Mouse (Mus musculus) lung, embryonic 14.5 days (tissue): ENCODE results near the gene Usp39. TPM values are rescaled to one million over a fixed set of nuclear protein-coding genes. Genes with fewer than 3 reads are reported as not detected.

ENCODE experiments used
- ATAC-seq: fragments of 200-750 bp; cut with Nextera tagmentation; 2 replicates; pipeline ENCODE4 v1.8.0; 2017; ENCODE audit warnings: mild to moderate bottlenecking, moderate TSS enrichment, moderate library complexity; ENCODE audit not compliant: insufficient read depth
- DNase-seq: peaks from one replicate; pipeline ENCODE4 v3.0.0-alpha.2; 2015
- H3K27ac ChIP-seq: fragments of 300-500 bp; sonication (generic); 2 replicates; pipeline ENCODE4 v1.5.1; 2014; ENCODE audit warnings: low read depth, mild to moderate bottlenecking, moderate library complexity
- H3K27me3 ChIP-seq: fragments of 300-500 bp; sonication (generic); 2 replicates; pipeline ENCODE4 v1.6.1; 2014; ENCODE audit warnings: low read length, control low read depth; ENCODE audit not compliant: insufficient read depth
- H3K36me3 ChIP-seq: fragments of 300-500 bp; sonication (generic); 2 replicates; pipeline ENCODE4 v1.6.1; 2014; ENCODE audit warnings: control low read depth; ENCODE audit not compliant: insufficient read depth
- H3K4me1 ChIP-seq: fragments of 300-500 bp; sonication (generic); 2 replicates; pipeline ENCODE4 v1.6.1; 2014; ENCODE audit warnings: antibody characterized with exemption, control low read depth; ENCODE audit not compliant: insufficient read depth
- H3K4me2 ChIP-seq: fragments of 300-500 bp; sonication (generic); 2 replicates; pipeline ENCODE4 v1.6.1; 2014; ENCODE audit warnings: mild to moderate bottlenecking
- H3K4me3 ChIP-seq: fragments of 300-500 bp; sonication (generic); 2 replicates; pipeline ENCODE4 v1.5.1; 2014; ENCODE audit warnings: low read depth, low read length
- H3K9ac ChIP-seq: fragments of 300-500 bp; sonication (generic); 2 replicates; pipeline ENCODE4 v1.6.1; 2014
- H3K9me3 ChIP-seq: fragments of 300-500 bp; sonication (generic); 2 replicates; pipeline ENCODE4 v1.6.1; 2016; ENCODE audit warnings: low read depth, low read length, control low read depth
- CTCF ChIP-seq: IDR thresholded peaks from 2 replicates; pipeline ENCODE4 v1.5.1; 2016; ENCODE audit warnings: antibody characterized with exemption, low read depth
- WGBS: fragments of 180-500 bp; shearing (Covaris S2); extraction: QIAGEN DNeasy Blood & Tissue Kit; methylation state at CpG from one replicate; pipeline ENCODE4 v1.1.7; 2014; 5-methylcytosine and 5-hydroxymethylcytosine counted together
- polyA plus RNA-seq: library from polyadenylated mRNA; unstranded; fragments of >200 nt; fragmentation: Nextera tagmentation; extraction: Ambion mirVana; gene quantifications from 2 replicates; pipeline ENCODE4 v1.2.1, GENCODE M21; 2014

The Usp39 gene
- polyA plus RNA-seq, 1 experiment from 2014 or later = 73.7 TPM

DNA sequence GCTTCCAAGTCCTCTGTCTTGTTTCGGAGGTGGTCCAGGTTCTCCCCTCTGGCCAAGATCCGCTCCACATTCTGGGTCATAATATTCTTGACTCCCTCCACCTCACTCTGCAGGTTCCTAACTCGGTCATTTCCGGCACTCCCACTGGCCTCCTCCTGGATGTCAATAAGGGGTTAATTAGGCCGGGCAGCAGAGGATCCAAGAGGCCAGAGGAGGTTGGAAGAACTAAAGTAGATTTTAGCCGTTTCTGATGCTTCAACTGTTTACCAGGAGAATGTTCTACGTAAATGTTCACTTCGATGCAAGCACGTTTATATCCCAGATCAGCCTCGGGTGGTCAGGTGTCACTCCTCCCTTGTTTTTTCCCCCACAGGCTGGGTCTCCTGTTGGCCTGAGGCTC, 43.3 kb upstream of the Usp39 start:
- H3K9ac ChIP-seq = no peak overlapping the region; the same call in 1 of the 2 replicates
- no peak overlapping the region for H3K4me3 ChIP-seq
- H3K27me3 ChIP-seq = no peaks in the 10 kb centered on the region
- TF ChIP-seq CTCF = no peak
- no peaks in the 10 kb centered on the region for H3K9me3 ChIP-seq
- peaks cover 26% of the 10 kb centered on the region for H3K36me3 ChIP-seq
- ATAC-seq (no peak), DNase-seq (no peak)
- H3K27ac ChIP-seq = no peak overlapping the region
- 0 out of 2 replicates have a peak, but pooled peaks cover 7% of the 10 kb centered on the region for H3K4me1 ChIP-seq
- WGBS = 59% methylated on average over 10 of the region's 10 CpGs
- peak overlapping the region; percentile 69; the same call in 1 of the 2 replicates for H3K4me2 ChIP-seq

- ATAC-seq = no peak
- Histone ChIP-seq H3K27ac (no peak overlapping the region), H3K4me2 (no peak overlapping the region; the same call in 1 of the 2 replicates)
Measured at GRCm38 (mm10) chr6:72387816-72388215, 42.8 kb upstream of the Usp39 start.

GRCm38 (mm10) chr6:72386561-72386960, 41.6 kb upstream of the Usp39 start:
- DNase-seq (no peak), ATAC-seq (no peak)
- Histone ChIP-seq H3K4me1 (0 out of 2 replicates have a peak, but pooled peaks cover 7% of the 10 kb centered on the region), H3K27me3 (no peaks in the 10 kb centered on the region), H3K9ac (no peak overlapping the region), H3K4me2 (no peak overlapping the region), H3K4me3 (no peak overlapping the region), H3K9me3 (no peaks in the 10 kb centered on the region), H3K36me3 (peaks cover 26% of the 10 kb centered on the region), H3K27ac (no peak overlapping the region)
- no peak for TF ChIP-seq CTCF
- WGBS = 91% methylated on average over 2 of the region's 2 CpGs

More at GRCm38 (mm10) chr6:72387816-72388215, 42.8 kb upstream of the Usp39 start:
- Histone ChIP-seq H3K9me3 (no peaks in the 10 kb centered on the region), H3K4me1 (0 out of 2 replicates have a peak, but pooled peaks cover 7% of the 10 kb centered on the region), H3K4me3 (no peak overlapping the region), H3K9ac (no peak overlapping the region), H3K27me3 (no peaks in the 10 kb centered on the region), H3K36me3 (peaks cover 26% of the 10 kb centered on the region)
- 85% methylated on average over 3 of the region's 3 CpGs for WGBS
- no peak for TF ChIP-seq CTCF
- DNase-seq = no peak

DNA sequence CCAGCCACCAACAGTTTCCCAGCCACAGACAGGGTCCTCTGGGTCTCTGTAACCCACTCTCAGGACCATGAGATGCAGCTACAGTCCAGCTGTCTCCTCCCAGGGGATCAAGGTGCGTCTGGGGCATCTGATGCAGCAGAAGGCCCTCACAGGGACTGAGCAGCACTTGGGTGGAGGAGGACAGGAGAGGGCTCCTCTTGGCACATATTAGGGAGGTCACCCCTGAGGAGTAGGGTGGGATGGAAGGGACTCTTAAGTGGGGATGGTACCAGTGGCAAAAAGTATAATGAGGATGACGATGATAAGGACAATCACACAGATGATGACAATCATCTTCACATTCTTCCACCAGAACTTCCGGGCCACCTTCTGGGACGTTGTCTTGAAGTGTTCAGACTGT, 40.3 kb upstream of the Usp39 start:
- H3K27ac ChIP-seq = no peak overlapping the region
- H3K4me2 ChIP-seq = no peak overlapping the region
- H3K9ac ChIP-seq = no peak overlapping the region
- H3K9me3 ChIP-seq = no peaks in the 10 kb centered on the region
- H3K27me3 ChIP-seq = no peaks in the 10 kb centered on the region
- DNase-seq (no peak), ATAC-seq (no peak)
- peaks cover 26% of the 10 kb centered on the region for H3K36me3 ChIP-seq
- 63% methylated on average over 4 of the region's 4 CpGs for WGBS
- H3K4me1 ChIP-seq = 0 out of 2 replicates have a peak, but pooled peaks cover 7% of the 10 kb centered on the region
- TF ChIP-seq CTCF = no peak
- H3K4me3 ChIP-seq = no peak overlapping the region

DNA sequence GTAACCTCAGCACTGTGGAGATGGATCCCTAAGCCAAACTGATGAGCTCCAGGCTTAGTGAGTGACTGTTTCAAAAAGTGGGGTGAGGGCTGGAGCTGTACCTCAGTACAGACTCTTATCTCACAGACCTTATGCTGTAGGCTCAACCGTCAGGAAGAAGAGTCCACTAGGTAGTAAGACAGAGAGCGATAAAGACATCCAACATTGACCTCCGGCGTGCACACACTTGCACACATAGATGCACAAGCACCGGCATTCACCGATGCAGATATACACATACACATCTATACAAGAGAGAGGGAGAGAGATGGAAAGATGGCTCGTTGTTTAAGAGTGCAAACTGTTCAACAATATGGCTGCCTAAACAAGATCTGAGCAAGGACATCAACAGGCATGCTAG, 39.0 kb upstream of the Usp39 start:
- H3K4me2 ChIP-seq = no peak overlapping the region
- no peak for ATAC-seq
- TF ChIP-seq CTCF = no peak
- no peaks in the 10 kb centered on the region for H3K9me3 ChIP-seq
- 92% methylated on average over 7 of the region's 7 CpGs for WGBS
- no peak overlapping the region for H3K4me3 ChIP-seq
- no peak for DNase-seq
- H3K4me1 ChIP-seq = 0 out of 2 replicates have a peak, but pooled peaks cover 3% of the 10 kb centered on the region
- no peaks in the 10 kb centered on the region for H3K27me3 ChIP-seq
- no peak overlapping the region for H3K27ac ChIP-seq
- H3K9ac ChIP-seq = no peak overlapping the region
- H3K36me3 ChIP-seq = peaks cover 26% of the 10 kb centered on the region

GRCm38 (mm10) chr6:72383142-72383820, 38.3 kb upstream of the Usp39 start:
- Histone ChIP-seq H3K27ac (no peak overlapping the region), H3K4me3 (no peak overlapping the region), H3K9ac (no peak overlapping the region), H3K4me2 (no peak overlapping the region), H3K9me3 (no peaks in the 10 kb centered on the region), H3K27me3 (no peaks in the 10 kb centered on the region), H3K4me1 (no peaks in the 10 kb centered on the region), H3K36me3 (peaks cover 20% of the 10 kb centered on the region)
- 80% methylated on average over 6 of the region's 6 CpGs for WGBS
- ATAC-seq (no peak), DNase-seq (no peak)
- no peak for TF ChIP-seq CTCF

DNA sequence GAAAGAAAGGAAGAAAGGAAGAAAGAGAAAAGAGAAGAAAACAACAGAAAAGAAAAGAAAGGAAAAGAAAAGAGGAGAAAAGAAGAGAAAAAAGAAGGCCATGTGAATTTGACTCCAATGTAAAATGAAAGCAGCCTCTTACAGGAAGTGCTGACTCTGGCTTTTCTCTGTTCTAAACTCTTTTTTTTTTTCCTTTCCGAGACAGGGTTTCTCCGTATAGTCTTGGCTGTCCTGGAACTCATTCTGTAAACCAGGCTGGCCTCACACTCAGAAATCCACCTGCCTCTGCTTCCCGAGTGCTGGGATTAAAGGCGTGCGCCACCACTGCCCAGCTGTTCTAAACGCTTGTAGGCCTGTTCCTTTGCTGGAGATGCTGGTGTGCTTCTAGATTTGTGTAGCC, 37.5 kb upstream of the Usp39 start:
- H3K27me3 ChIP-seq = no peaks in the 10 kb centered on the region
- H3K4me3 ChIP-seq = no peak overlapping the region
- H3K4me2 ChIP-seq = no peak overlapping the region
- no peaks in the 10 kb centered on the region for H3K4me1 ChIP-seq
- ATAC-seq (no peak), DNase-seq (no peak)
- peaks cover 16% of the 10 kb centered on the region for H3K36me3 ChIP-seq
- TF ChIP-seq CTCF = no peak
- H3K9me3 ChIP-seq = no peaks in the 10 kb centered on the region
- WGBS = 72% methylated on average over 6 of the region's 6 CpGs
- H3K27ac ChIP-seq = no peak overlapping the region
- no peak overlapping the region for H3K9ac ChIP-seq
